Mouse (Mus musculus): ENCODE data around the gene Mrps10. TPM values are rescaled to one million over a fixed set of nuclear protein-coding genes. Genes with fewer than 3 reads are reported as not detected.

Gene Mrps10
- polyA plus RNA-seq, 1 experiment from 2014 or later = 89.9 TPM

DNA sequence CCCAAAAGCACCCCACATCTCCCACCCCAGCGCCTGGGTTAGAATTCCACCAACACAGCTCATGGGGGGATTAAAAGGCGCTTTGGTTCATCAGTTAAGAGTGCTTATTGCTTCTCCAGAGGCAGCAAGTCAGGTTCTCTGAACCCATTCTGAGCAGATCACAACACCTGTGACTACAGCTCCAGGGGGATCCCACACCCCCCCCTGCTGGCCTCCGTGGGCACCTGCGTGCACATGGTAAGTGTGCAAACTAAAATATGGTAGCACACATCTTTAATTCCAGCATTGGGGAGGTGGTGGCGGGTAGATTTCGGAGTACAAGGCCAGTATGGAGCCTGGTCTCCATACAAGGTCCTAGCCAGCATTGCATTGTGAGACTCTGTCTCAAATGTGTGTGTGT is 58.6 kb downstream of the Mrps10 start:
- H3K36me3 ChIP-seq = no peaks in the 10 kb centered on the region
- no peaks in the 10 kb centered on the region for H3K9me3 ChIP-seq (replicated peaks)
- peaks cover 33% of the 10 kb centered on the region for H3K27me3 ChIP-seq (ENCODE audit: low read depth, poor library complexity, severe bottlenecking)
- H3K27ac ChIP-seq = no peak overlapping the region
- 74% methylated on average over 6 of the region's 6 CpGs for WGBS
- peaks cover 10% of the 10 kb centered on the region for H3K4me1 ChIP-seq
- no peak for DNase-seq (ENCODE audit: low spot score)
- H3K4me3 ChIP-seq = no peak overlapping the region

DNA sequence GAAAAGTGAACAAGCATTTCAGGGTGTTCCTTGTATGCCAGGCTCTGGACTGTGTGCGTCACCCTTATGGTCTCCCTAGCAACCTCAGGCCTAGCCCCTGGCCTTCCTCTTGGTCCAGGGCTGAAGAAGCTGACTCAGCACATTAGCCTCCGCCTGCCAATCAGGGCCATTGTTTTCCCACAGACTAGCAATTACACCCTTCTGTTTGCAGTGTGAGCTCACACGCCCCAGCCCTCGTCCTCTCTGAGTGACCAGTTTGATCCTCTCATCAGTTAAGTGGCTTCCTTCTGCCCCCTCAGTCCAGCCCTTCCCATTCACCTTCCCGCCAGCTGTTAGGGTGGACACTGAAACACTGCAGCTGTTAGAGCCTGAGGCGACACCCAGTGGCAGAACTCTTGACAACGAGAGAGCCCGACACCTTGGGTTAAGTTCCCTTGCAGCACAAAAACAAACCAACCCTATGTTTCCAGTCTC is 60.2 kb downstream of the Mrps10 start:
- WGBS = 16% methylated on average over 8 of the region's 8 CpGs
- H3K27ac ChIP-seq = no peak overlapping the region
- H3K4me1 ChIP-seq = peaks cover 10% of the 10 kb centered on the region
- DNase-seq (ENCODE audit: low spot score) = peak; percentile 69
- no peaks in the 10 kb centered on the region for H3K9me3 ChIP-seq (replicated peaks)
- peaks cover 41% of the 10 kb centered on the region for H3K27me3 ChIP-seq (ENCODE audit: low read depth, poor library complexity, severe bottlenecking)
- H3K36me3 ChIP-seq = no peaks in the 10 kb centered on the region
- no peak overlapping the region for H3K4me3 ChIP-seq

DNA sequence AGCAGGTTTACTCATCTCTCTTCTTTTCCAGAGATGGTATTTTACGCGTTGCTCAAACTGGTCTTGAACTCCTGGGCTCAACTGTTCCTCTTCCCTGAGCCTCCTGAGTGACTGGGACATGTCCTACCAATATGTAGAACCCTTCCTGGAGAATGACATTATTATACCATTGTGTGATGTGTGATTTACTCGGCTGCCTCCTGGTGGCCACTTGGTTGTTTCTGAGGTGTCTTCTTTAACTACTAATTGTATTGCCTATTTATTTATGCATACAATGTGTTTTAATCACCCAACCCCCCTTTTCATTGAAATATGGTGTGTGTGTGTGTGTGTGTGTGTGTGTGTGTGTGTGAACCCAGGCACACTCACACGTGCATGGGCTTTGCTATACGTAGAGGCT is 62.1 kb downstream of the Mrps10 start:
- 66% methylated on average over 5 of the region's 5 CpGs for WGBS
- Histone ChIP-seq H3K9me3 (replicated peaks) (no peaks in the 10 kb centered on the region), H3K4me3 (no peak overlapping the region), H3K27ac (no peak overlapping the region), H3K36me3 (no peaks in the 10 kb centered on the region), H3K4me1 (peaks cover 10% of the 10 kb centered on the region), H3K27me3 (ENCODE audit: low read depth, poor library complexity, severe bottlenecking) (peaks cover 54% of the 10 kb centered on the region)
- DNase-seq (ENCODE audit: low spot score) = no peak

Other genes starting within 250 kb of the Mrps10 start
- gene Guca1b, start 16.5 kb downstream of the Mrps10 start, polyA plus RNA-seq (2016; fragmentation: Nextera tagmentation; extraction: Ambion mirVana) = 0.58 and 0.61 TPM in 2 replicates
- gene Guca1a, start 31.7 kb downstream of the Mrps10 start, polyA plus RNA-seq (2016; fragmentation: Nextera tagmentation; extraction: Ambion mirVana) = 0.29 and 0.34 TPM in 2 replicates
- gene AI661453, start 67.7 kb downstream of the Mrps10 start, polyA plus RNA-seq (2016; fragmentation: Nextera tagmentation; extraction: Ambion mirVana) = 0.23 and 0.33 TPM in 2 replicates
- 0.24 and 0.31 TPM in 2 replicates for gene 1700001C19Rik, start 68.5 kb downstream of the Mrps10 start, polyA plus RNA-seq (2016; fragmentation: Nextera tagmentation; extraction: Ambion mirVana)
- gene Taf8, start 133.4 kb downstream of the Mrps10 start, polyA plus RNA-seq (2016; fragmentation: Nextera tagmentation; extraction: Ambion mirVana) = 32.1 and 36.8 TPM in 2 replicates
- 405 and 413 TPM in 2 replicates for gene Ccnd3, start 136.2 kb downstream of the Mrps10 start, polyA plus RNA-seq (2016; fragmentation: Nextera tagmentation; extraction: Ambion mirVana)
- 41.3 and 48.3 TPM in 2 replicates for gene Bysl, start 242.6 kb downstream of the Mrps10 start, polyA plus RNA-seq (2016; fragmentation: Nextera tagmentation; extraction: Ambion mirVana)
- gene Med20, start 242.7 kb downstream of the Mrps10 start, polyA plus RNA-seq (2016; fragmentation: Nextera tagmentation; extraction: Ambion mirVana) = 51.6 and 53.4 TPM in 2 replicates
- 0.81 and 2.1 TPM in 2 replicates for gene Gm20517, start 242.7 kb downstream of the Mrps10 start, polyA plus RNA-seq (2016; fragmentation: Nextera tagmentation; extraction: Ambion mirVana)

Data from limb, embryonic 10.5 days (tissue).